Mouse (Mus musculus) frontal cortex, postnatal 25 days (tissue): Measurements from ENCODE around the gene Lgr6.

Source experiments
- DNase-seq, 2 experiments: peaks; one replicate each; pipeline ENCODE4 v3.0.0; 2022; ENCODE audit warnings: low spot score in 2 of 2

Lgr6 gene

DNA sequence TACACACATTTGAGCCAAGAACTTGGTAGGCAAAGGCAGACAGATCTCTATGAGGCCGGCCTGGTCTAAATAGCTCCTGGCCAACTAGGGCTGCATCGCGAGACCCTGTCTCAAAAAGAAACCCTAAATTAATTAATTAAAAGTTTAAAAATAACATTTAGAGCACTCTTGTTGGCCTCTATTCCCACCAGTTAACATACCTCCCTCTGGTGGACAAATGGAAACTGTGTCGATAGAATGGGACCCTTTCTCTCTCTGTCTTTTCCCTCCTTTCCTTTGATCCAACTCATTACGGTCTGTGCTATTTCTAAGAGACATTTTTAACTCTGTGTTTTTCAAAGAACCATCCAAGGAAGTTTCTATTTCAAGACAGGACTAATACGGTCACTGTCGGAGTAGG is 144.4 kb downstream of the Lgr6 start:
- DNase-seq, result no peak

DNA sequence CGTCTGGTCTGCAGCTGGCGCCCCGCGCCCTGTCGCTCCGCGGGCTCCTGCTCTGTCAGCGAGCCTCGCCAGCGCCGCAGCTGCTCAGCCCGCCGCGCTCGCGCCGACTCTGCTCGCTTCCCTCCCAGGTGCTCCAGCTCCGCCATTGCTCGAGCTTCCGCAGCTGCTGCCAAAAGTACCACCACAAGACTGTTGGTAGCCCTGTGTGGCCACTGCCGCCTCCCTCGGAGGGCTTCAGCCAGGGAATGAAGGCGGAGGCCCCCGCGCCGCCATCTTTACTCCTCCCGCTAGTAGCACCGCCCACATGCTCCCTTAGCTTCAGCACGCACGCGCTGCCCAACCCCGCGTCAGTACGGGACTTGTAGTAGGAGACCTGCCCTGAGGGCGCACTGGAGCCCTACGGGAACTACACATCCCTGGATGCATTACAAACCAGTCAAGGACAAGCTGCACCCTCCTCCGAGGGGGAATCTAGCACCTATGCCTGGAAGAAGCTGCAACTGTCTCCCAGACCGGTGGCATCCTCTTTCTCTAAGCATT is 149.4 kb downstream of the Lgr6 start, which contains the start of gene Ppp1r12b:
Gene Ppp1r12b (minus strand): TSS at position 306 of the 540 bp plus-strand sequence.
- DNase-seq, result peak; percentile 88 to 95

DNA sequence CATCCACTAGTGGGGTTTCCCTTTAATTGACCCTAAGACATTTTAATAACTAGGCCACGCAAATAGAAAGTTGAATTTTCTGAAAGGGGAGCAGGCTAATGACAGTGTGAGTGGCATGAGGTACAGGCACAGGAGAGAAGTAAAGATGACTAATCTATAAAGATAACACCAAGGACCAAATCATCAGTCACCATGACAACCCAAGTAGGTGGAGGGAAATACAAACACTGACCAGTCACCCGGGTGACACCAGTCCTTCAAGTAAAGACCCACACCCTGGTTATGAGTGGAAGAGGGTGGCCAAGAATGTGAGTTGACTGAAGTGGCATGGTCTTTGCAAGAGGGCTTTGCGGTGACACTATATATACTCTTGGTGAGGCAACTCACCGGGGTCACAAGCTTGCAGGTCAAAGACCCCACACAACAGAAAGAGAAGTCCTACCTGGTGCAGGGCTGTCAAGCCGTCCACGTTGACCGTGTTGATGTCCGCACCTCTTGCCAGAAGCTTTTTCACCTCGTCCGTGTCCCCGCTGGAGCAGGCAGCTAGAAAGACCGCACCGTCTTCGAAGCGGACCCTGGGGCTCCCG is 149.9 kb downstream of the Lgr6 start:
- no peak for DNase-seq

DNA sequence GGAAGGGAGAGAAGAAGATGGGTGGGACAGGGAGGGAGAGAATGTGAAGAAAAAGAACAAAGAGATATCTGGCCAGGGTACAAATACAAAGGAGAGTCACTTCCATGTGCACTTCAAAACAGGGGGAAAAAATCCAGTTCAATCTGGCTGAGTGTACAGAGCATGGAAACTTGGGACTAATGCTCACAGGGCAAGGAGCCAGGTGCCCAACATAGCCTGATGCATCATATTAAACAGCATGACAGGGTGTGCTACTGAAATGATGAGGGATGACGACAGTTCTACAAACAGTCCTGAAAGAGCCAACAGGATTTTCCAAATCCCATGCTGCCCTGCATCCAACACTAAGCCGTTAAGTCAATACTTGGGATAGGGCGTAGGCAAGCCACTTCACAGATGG is 155.1 kb downstream of the Lgr6 start:
- no peak for DNase-seq

DNA sequence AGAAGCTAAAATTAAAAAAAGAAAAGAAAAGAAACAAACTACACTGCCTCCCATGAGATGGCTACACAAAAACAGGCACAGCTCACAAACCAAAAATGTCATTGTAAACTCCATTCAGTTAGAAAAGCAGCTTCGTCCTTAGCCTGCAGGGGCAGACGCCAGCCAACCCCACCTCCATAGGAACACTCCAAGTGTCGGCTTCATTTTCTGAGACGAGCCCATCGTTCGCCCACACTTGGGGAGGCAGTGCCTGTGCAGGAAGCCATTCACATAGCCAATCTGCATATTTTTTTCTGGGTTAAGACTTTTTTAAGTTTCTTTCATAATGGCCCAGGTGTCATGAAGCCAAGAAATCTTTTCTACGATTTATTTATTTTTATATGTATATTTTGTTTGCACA is 157.5 kb downstream of the Lgr6 start:
- no peak for DNase-seq

DNA sequence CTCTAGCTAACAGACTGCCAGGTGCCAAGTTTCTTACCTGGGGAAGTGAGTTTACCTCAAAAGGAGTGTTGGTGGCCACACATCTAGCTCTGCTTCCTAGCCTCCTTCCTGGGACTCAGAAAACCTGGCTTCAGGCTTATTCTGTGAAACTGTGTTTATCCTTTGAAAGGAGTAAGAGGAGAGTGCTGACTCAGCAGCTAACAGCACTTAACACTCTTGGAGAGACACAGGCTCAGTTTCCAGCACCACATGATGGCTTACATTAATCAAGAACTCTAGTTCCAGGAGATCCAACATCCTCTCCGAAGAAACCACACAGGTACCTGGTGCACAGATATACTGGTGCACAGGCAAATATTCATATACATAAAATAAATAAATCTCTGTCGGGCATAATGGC is 162.2 kb downstream of the Lgr6 start:
- no peak for DNase-seq

DNA sequence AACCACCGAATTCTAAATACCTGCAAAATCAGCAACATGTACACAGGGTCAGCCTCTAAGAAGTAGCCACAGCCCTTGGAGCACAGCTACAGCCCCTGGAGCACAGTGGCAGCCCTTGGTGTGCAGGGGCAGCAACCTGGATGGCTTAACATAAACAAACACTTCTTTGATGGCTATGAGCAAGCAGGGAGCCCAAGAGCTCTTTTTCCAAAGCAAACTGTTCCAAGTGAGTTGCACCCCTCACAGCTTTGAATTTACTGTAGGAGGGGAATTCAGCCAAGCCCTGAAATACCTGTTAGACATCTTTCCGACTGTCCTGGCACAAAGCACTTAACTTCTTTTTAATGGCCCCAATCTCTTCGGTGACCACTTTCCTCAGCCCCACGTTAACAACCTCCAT is 164.2 kb downstream of the Lgr6 start:
- DNase-seq, result no peak

DNA sequence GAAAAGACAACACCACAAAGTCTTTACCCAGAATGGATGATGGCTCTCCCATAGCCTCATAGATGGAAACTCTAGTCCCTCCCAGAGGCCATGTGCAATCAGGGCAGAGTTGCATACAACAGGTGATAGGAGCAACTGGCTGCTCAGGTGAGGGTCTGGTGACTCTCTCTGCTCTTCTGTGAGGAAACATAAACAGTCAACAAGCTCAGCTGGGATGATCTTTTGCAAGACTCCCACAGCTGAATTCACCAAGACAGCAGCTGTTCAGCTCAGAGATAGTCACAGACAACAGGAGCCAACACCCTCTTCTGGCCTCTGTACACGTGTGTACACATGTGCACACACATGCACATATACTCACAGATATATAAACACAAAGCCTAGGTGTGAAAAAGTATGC is 166.8 kb downstream of the Lgr6 start:
- DNase-seq, result no peak

DNA sequence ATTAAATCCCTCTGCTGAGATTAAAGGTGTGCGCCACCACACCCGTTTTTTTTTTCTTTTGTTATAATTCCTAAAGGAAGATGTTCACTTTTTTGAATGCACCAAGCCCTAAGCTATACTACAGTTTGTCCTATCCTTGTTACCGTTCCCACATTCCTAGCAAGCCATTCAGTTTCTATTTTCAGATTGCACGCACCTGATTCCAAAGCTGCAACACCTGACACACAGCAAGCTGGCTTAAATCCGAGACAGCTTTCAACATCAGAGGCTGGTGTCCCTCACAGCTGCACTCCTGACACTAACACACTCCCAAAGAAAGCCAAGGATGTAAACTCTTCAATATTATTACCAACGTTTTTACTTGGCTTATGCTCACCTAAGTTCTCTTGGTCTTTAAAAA is 168.7 kb downstream of the Lgr6 start:
- DNase-seq, result no peak
